8 mouse cellular contexts compared by ENCODE assay signal in genomic region chr8:71709800-71710446, GRCm38 (mm10). TPM values are rescaled to one million over a fixed set of nuclear protein-coding genes. Genes with fewer than 3 reads are reported as not detected.
DNase-seq lines count a peak whose midpoint lies in the region; ATAC-seq and TF ChIP-seq lines count a peak whose summit lies in the region.

No protein-coding gene starts in this region.

- peak; percentile 65 for ATAC-seq in megakaryocyte, adult 5-6 weeks (ENCODE audit: poor library complexity, severe bottlenecking)

- H3K27ac ChIP-seq in left cerebral cortex, adult 2 months, result peak overlapping the region; percentile 79

- peak; percentile 81 for TF ChIP-seq CTCF in left cerebral cortex, adult 2 months (IDR thresholded peaks at IDR 0.05)

- no peak overlapping the region for H3K4me3 ChIP-seq in left cerebral cortex, adult 2 months

- intact Hi-C loops in left cerebral cortex, adult 2 months (cut with DNase I), result loop anchor here (1.0 kb wide), 1 partner anchor 21 kb away; no protein-coding TSS in a partner anchor

- peak; percentile 92 for DNase-seq in R1 (ENCODE audit: low read depth, low spot score)
- peak; percentile 96 to 99 for DNase-seq in cerebellum, postnatal 14 days
- peak; percentile 84 to 95 for DNase-seq in frontal cortex, postnatal 25 days (ENCODE audit: low spot score in 2 of 2)
- DNase-seq in induced T-regulatory cell, adult 2 months (ENCODE audit: low read depth), result peak; percentile 85
- peak; percentile 86 to 91 for DNase-seq in left cerebral cortex, adult 2 months (ENCODE audit: extremely low spot score in 1 of 2, low spot score in 2 of 2)
- peak; percentile 86 to 88 for DNase-seq in right cerebral cortex, postnatal 10 days (ENCODE audit: low spot score in 2 of 2)
- peak; percentile 60 to 88 for DNase-seq in urinary bladder, postnatal 4 days (ENCODE audit: low spot score in 2 of 2)

RNA-seq across cellular contexts. Expression of gene B3gnt3, which starts 8.3 kb away (rescaled TPM):
- under 1 TPM; 0.68 to 0.79 TPM for total RNA-seq in left cerebral cortex, adult 2 months (2021)
- total RNA-seq in megakaryocyte, adult 5-6 weeks (2015), result 0.36 and 0.89 TPM in 2 replicates
- total RNA-seq in megakaryocyte, adult 5-6 weeks (2017), result 0.18 TPM in 1 of 2 replicates, not detected in the other

RNA-seq across cellular contexts. Expression of gene Fcho1, which starts 15.6 kb away (rescaled TPM):
- 100 to 1,000 TPM; 184 TPM for total RNA-seq in left cerebral cortex, adult 2 months (2021)
- 28.4 and 30.9 TPM in 2 replicates for total RNA-seq in megakaryocyte, adult 5-6 weeks (2015)
- total RNA-seq in megakaryocyte, adult 5-6 weeks (2017), result 39.6 and 41.2 TPM in 2 replicates

RNA-seq across cellular contexts. Expression of gene Insl3, which starts 20.9 kb away (rescaled TPM):
- total RNA-seq in left cerebral cortex, adult 2 months (2021), result 1 to 10 TPM; 1.2 to 4.7 TPM
- 2.9 and 4.2 TPM in 2 replicates for total RNA-seq in megakaryocyte, adult 5-6 weeks (2015)
- 1.1 and 2.4 TPM in 2 replicates for total RNA-seq in megakaryocyte, adult 5-6 weeks (2017)

RNA-seq across cellular contexts. Expression of gene Jak3, which starts 33.8 kb away (rescaled TPM):
- 1 to 10 TPM; 5.5 to 5.8 TPM for total RNA-seq in left cerebral cortex, adult 2 months (2021)
- 4.8 and 5.0 TPM in 2 replicates for total RNA-seq in megakaryocyte, adult 5-6 weeks (2015)
- 2.6 and 5.2 TPM in 2 replicates for total RNA-seq in megakaryocyte, adult 5-6 weeks (2017)

RNA-seq across cellular contexts. Expression of gene Unc13a, which starts 38.4 kb away (rescaled TPM):
- total RNA-seq in left cerebral cortex, adult 2 months (2021), result 100 to 1,000 TPM; 313 to 351 TPM
- total RNA-seq in megakaryocyte, adult 5-6 weeks (2015), result 0.11 TPM in 1 of 2 replicates, not detected in the other
- total RNA-seq in megakaryocyte, adult 5-6 weeks (2017), result 1.1 TPM in 1 of 2 replicates, not detected in the other

Comparison
In these comparisons a context has a peak if more than half of its experiments do, and no peak if none do; other contexts are left out.
1. RNA of gene Fcho1, which starts 15.6 kb away (total RNA-seq): 184 TPM in left cerebral cortex, adult 2 months; 28.4 to 41.2 TPM in megakaryocyte, adult 5-6 weeks; every median in the first group is over 4 times any median in the second.
2. Peak in every context shown above with its lines, with median percentiles within 50 percentile points of each other: DNase-seq.